Mouse (Mus musculus): ENCODE data around the gene Rtl4.

The Rtl4 gene

DNA sequence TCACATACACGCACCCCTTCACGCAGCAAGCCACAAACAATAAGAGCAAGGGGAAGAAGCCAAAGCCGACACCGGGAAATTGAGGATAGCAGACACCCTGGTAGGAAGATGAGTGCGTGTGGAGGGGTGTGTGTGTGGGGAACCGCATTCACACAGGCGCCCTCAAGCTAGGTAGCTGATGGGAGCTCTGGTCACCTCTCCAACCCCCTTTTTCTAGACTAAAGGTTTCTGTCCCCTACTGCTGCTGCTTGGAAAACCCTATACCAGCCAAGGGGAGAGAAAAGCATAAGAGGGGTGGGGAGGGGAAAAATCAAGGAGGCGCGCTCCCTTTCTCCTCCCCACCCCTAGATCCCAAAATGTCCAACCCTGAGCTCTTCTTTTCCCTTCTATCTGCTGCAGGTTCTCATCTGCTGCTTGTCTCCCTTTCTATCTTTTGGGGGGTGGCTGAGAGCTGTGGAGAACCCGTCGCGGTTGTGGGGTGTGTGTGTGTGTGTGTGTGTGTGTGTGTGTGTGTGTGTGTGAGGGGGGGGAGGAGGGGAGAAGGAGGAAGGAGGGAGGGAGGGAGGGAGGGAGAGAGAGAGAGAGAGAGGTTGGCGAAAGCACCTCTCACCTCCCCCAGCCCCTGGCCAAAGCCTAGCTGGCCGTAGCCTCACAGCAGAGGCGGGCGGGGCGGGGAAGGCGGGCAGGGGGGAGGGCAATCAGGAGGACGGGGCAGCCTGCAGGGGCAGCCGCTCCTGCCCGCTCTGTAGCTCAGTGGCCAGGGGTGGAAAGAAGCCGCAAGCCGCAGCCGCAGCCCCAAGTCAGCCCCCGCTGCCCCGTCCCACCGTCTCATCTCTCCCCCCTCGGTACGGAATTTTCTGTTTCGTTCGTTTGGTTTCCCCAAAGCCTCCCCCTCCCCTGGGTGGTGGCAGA, at the start of gene Rtl4:
TSS of gene Rtl4 (plus strand) at position 701 of the 912 bp plus-strand sequence.
- DNase-seq = no peak

DNA sequence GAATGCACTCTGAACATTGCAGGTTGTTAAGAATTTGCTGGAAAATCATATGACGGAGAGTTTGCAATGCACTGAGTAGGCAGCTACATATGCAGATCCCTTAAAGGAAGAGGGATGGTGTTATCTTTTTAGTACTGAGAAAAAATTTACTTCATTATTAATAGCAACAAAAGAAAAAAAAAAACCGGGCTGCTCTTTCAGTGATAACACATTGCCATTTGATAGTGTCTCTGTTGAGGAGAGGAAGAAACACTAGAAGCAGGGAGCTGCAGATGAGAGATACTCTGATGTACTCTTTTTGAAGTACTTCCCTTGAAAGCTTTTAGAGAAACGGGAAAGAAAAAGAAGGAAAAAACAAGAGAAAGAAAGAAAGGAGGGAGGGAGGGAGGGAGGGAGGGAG, 44.0 kb upstream of the Rtl4 start:
- no peak for DNase-seq

DNA sequence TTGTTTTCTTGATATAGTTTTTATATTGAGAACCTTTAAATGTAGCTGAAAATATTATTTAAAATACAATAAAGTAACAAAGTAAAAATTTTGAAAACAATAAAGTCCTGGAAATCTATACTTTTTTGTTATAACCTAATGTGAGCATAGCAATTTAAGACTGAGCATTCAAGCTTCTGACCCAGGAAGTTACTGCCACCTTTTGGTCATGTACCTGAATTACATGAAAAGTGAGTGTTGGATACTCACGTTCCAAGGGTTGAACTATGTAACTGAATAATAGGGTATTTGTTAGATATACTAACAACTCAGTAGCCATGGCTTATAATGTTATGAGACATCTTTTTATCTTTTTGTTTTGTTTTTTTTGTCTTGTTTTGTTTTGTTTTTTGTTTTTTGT, 43.3 kb upstream of the Rtl4 start:
- no peak for DNase-seq

DNA sequence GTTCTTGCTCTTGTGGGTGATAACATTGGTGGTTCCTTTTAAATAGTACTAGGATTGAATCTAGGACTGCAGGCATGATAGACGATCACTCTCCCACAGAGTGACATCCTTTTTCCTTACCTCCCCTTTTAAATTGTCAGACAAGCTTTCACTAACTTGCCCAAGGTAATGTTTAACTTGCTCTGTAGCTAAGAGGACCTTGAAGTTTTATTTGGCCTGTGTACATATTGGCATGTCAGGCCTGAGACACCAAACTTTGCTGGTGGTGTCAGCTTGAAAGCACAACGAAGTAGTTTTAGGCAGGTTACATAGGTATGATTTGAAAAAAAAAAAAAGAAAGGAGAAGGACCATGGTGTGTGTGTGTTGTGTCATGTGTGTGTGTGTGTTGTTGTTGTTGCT, 36.5 kb upstream of the Rtl4 start:
- DNase-seq = no peak

DNA sequence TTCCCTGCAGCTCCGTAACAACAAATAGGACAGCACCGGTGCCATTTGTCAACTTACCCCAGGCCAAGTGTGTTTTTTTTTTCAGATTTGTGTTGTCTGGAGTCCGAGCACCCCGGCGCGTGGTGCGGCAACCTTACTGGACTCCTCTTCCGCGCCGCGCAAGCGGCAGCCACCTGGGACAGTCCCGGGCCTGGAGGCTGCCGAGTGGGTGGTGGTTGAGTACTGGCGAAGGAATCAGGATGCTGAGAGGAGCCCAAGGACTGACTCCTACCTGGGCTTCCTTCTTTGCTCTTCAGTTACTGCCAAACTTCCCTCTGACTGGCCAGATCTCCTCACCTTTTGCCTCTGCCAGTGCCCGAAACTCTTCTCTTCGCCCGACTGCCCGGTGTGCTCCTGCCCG, 965 bp upstream of the Rtl4 start:
- DNase-seq = no peak

DNA sequence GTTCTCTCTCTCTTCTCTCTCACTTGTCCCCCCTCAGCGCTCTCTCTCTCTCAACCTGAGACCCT, 733 bp upstream of the Rtl4 start, which contains the start of gene Trpc5:
TSS of gene Trpc5 (minus strand) at position 39 of the 65 bp plus-strand sequence.
- DNase-seq = no peak

DNA sequence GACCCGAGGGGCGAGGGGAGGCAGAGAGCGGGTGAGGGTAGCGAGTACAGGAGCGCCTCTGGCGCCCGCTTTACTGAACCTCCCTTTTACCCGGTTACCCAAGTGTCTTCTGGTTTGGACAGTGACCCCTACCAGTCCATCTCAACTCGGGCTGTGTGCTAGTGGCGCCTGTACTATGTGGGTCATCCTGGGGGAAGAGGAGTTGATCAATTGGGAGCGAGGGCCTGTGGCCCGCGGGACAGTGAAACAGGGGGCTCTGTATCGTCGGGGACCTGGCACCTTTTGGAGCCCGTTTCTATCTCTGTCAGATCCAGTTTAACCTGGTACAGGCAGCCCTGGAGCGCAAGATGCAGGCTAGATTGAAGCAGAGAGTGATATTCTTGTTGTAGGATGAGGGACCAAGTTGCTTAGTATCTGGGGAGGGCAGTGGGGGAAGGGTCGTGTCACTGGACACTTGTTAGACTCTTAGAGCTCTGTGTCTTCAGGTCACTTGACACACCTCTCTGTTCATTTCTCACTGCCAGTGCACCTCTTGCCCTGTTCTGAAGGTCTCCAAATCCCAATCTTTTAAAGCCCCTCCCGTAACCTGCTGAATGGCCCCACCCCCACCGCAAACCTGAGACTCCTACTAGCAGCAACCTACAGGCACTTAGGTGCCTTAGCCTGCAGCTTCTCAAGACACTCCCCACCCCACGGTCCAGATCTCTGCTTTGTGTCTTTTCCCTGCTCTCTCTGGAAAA, 582 bp downstream of the Rtl4 start:
- DNase-seq = no peak

DNA sequence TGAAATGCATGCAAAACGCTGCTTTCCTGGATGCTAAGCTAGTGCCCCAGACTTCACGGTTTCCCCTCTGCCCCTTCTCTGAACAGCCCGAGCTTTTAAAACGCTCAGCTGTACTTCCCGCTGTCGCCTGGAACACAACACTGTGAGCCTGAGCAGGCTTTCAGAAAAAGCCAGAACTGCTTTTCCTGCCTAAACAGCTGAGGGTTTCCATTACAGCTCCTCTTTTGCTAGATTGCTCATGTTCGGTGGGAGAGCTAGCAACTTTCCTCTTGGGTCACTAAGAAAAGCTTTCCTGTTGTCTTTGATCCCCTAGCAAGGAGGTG, 1.1 kb downstream of the Rtl4 start:
- DNase-seq = no peak

DNA sequence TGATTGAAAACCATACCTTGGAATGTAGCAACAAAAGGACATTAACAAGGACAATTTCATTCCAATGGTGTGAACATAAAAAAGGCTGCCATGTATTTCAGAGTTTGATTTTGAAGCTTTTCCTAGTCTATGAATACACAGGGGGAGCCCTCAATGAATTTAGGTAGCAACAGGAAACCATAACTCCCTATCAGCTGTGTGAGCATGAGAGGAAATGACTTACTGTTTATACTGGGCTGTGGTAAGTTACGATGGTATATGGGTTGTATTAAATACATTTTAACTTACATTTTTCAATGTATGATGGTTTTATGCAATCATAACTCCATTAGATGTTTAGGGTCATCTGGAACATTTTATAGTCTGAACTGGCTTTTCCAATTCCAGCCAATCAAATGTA, 27.6 kb downstream of the Rtl4 start:
- DNase-seq = no peak

DNA sequence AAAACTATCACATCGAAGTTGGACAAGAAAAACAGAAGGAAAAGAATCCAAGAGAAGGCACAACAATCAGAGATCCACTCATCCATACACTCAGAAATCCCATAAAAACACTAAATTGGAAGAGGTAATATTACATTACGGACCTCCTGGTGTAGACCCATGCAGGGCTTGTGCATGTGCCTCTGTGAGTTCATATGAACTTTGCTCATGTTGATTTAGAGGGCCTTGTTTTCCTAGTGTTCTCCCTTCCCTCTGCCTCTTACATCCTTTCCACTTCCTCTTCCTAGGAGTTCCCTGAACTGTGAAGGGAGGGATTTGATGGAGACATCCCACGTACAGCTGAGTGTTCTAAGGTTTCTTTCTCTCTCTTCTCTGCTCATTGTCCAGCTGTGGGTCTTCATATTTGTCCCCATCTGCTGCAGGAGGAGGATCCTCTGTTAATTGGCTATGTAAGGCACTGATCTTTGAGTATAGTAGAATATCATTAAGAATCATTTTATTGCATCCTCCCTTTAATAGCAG, 58.9 kb downstream of the Rtl4 start:
- DNase-seq = no peak

DNA sequence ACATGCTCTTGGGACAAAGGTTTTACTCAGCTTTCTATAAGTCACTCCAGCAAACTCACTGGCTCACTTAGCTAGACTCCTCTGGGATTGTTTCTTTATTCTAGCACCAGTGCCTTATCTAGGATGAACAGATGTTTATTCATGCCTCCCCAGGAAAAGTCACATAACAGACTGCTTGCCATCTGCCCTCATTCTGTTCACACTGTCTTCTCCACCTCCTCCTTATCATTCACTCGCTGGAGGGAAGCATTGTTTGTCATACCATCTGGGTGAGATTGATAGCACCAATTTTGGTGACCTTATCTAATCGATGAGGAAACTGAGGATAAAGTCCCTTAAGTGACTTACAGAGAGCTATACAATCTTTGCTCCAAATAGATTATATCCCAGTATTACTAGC, 298.3 kb downstream of the Rtl4 start:
- DNase-seq = no peak

DNA sequence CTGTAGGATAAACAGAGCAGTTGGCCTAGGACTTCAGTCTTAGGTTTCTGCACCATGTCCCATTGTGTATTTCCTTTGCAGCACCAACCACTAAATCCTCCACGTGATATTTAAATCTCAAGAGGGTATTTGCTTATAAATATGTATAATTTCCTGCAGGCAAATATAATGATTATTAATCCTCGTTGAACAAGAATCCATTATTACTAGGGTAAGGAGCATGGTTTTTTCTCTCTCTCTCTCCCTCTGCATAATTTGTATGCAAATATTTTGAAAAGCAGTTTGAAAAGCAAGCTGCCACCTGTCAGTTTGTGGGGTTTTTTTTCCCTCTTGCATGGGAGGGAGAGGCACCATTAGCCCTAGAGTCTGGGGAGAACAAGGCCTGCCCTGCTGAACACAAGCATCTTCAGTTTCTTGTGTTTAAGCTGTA, 376.8 kb downstream of the Rtl4 start:
- DNase-seq = no peak

DNA sequence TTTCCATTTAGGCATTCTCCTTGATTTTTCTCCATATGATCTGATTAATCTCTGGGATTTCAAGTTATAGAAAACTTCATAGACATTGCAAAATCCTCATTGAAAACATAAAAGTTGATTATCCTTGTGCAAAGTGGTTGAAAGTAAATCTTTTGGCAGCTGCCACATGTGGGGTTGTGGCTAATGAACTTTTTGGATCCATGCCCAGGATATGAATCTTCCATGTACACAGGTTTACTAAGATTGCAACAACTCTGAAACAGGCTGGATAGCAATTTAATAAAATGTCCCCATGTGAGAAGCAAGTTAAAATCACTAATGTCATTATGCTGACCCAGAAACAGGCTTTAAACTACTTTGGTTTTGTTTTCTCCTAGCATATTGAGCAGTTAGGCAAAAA, 401.1 kb downstream of the Rtl4 start:
- no peak for DNase-seq

DNA sequence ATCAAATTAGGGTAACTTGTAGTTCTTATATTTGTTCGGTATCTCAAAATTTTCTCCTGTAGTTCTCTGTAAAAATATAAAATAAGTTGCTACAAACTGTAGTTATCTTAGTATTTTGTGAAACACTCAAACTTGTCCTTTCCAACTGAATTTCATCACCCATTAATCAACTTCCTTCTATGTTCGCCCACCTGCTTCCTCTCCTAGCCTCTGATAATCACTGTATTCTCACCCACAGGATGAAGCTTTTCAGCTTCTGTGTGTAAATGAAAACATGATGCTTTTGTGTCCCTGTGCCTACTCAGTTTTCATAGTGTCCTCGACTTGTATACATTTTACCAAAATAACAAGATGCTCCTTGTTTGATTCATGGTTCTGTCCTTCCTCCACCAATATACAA, 401.7 kb downstream of the Rtl4 start:
- no peak for DNase-seq

DNA sequence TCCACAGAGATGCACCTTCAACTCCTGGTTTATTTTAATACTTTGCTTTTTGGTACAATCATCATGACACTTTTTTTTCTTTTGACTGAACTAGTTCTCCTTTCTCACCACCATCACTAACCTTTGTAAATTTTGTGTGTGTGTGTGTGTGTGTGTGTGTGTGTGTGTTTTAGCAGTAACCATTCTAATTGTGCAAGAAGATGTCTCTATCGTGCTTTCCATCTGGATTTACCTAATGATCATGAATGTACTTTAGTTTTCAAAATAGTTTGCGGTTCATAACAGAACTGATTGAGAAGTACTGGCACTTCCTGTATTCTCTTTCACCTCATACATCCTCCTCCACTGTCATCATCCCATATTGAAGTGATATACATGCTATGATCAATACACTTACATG, 402.3 kb downstream of the Rtl4 start:
- no peak for DNase-seq
